In genomic region chr14:74838816-74839215, GRCm38 (mm10) we compare ENCODE assay signal across 16 mouse cellular contexts.
"Had no signal": no experiment of that assay in that cellular context is flagged by ENCODE, and none has a peak within 500 bp of the region (broad histone marks: within the 10 kb centered on the region; RNA-seq: fewer than 3 reads in every experiment).

No protein-coding gene starts in this region.

- H3K27me3 ChIP-seq: neural tube, embryonic 13.5 days; neural tube, embryonic 15.5 days; stomach, embryonic 15.5 days had no signal

- DNase-seq: retina, postnatal 1 day; right cerebral cortex, adult 18-20 months; right cerebral cortex, postnatal 14 days; right cerebral cortex, postnatal 25 days; right cerebral cortex, postnatal 4 days; spleen, adult 18-20 months; thymus, adult 18-20 months; thymus, adult 2 months; thymus, postnatal 14 days; thymus, postnatal 25 days; thymus, postnatal 36 days; thymus, postnatal 4 days had no signal

- H3K9ac ChIP-seq: neural tube, embryonic 13.5 days; neural tube, embryonic 15.5 days; stomach, embryonic 15.5 days had no signal

- H3K4me3 ChIP-seq: neural tube, embryonic 13.5 days; neural tube, embryonic 15.5 days; stomach, embryonic 15.5 days had no signal

- H3K27ac ChIP-seq: neural tube, embryonic 13.5 days; neural tube, embryonic 15.5 days; stomach, embryonic 15.5 days; stomach, postnatal 0 days had no signal

- H3K4me2 ChIP-seq: neural tube, embryonic 13.5 days; neural tube, embryonic 15.5 days; stomach, embryonic 15.5 days had no signal

- H3K36me3 ChIP-seq: neural tube, embryonic 13.5 days; neural tube, embryonic 15.5 days; stomach, embryonic 15.5 days had no signal

- H3K9me3 ChIP-seq: neural tube, embryonic 13.5 days; neural tube, embryonic 15.5 days; stomach, embryonic 15.5 days had no signal
